Mouse (Mus musculus): ENCODE measurements around the gene Wbp2nl. TPM values are rescaled to one million over a fixed set of nuclear protein-coding genes. Genes with fewer than 3 reads are reported as not detected.
A peak's percentile ranks its signal among the peaks of the same experiment; 100 is the strongest.

The Wbp2nl gene
- total and polyA plus RNA-seq, 3 experiments, result not detected

DNA sequence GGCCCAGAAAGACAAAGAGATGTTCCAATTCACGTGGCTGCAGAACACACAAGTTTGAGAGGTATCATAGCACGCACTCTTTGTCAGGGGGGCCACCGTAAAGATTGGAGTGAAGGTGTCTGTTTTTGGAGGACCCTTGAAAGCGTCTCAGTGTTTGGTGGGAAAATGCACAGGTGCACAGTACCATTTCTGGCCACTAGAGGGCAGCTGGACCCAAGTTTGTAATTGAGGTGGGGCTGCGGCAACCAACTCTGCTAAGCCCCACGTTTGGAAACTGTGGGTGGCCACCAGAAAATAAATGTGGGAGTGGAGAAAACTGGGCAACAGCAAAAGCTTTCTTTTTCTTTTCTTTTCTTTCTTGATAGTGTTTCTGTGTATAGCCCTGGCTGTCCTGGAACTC, 32.4 kb upstream of the Wbp2nl start:
- H3K9ac ChIP-seq (ENCODE audit: insufficient read depth, low read depth), result no peak overlapping the region
- TF ChIP-seq GABPA (IDR thresholded peaks at IDR 0.05; ENCODE audit: insufficient replicate concordance, low read depth, low read length), result no peak
- TF ChIP-seq PAX5 (IDR thresholded peaks at IDR 0.05; ENCODE audit: low read length), result no peak
- peak; percentile 87 for TF ChIP-seq CTCF (conservative IDR thresholded peaks at IDR 0.05 in 1 of 2, IDR thresholded peaks at IDR 0.05 in 1 of 2; ENCODE audit: low read depth in 2 of 2, low read length in 2 of 2)
- TF ChIP-seq BHLHE40 (IDR thresholded peaks at IDR 0.05; ENCODE audit: low read depth, low read length), result no peak
- TF ChIP-seq CHD2 (IDR thresholded peaks at IDR 0.05; ENCODE audit: low read length), result no peak
- 0 out of 2 replicates have a peak, but pooled peaks have one; percentile 22 for TF ChIP-seq IRF4 (IDR thresholded peaks at IDR 0.05; ENCODE audit: low read depth, low read length)
- no peak for TF ChIP-seq POLR2AphosphoS2 (IDR thresholded peaks at IDR 0.05; ENCODE audit: low read depth, low read length)
- no peak for TF ChIP-seq HCFC1 (IDR thresholded peaks at IDR 0.05; ENCODE audit: low read depth, low read length)
- TF ChIP-seq TCF12 (IDR thresholded peaks at IDR 0.05; ENCODE audit: low read depth, low read length), result no peak
- TF ChIP-seq CHD1 (IDR thresholded peaks at IDR 0.05; ENCODE audit: low read depth, low read length), result no peak
- TF ChIP-seq JUN (IDR thresholded peaks at IDR 0.05; ENCODE audit: insufficient read depth, low read depth, low read length), result no peak
- no peak for TF ChIP-seq TBP (conservative IDR thresholded peaks at IDR 0.05; ENCODE audit: low read depth, low read length)
- TF ChIP-seq MEF2A (IDR thresholded peaks at IDR 0.05; ENCODE audit: borderline replicate concordance, low read depth, low read length), result no peak
- peak; percentile 70 for TF ChIP-seq SMC3 (IDR thresholded peaks at IDR 0.05; ENCODE audit: low read depth, low read length)
- TF ChIP-seq USF1 (IDR thresholded peaks at IDR 0.05; ENCODE audit: low read depth, low read length), result no peak
- TF ChIP-seq ZC3H11A (IDR thresholded peaks at IDR 0.05; ENCODE audit: low read depth, low read length), result peak; percentile 21; the same call in 1 of the 2 replicates
- no peak for TF ChIP-seq MAZ (IDR thresholded peaks at IDR 0.05; ENCODE audit: low read depth, low read length)
- TF ChIP-seq RAD21 (IDR thresholded peaks at IDR 0.05; ENCODE audit: low read depth, low read length), result peak; percentile 80
- no peak for TF ChIP-seq ZKSCAN1 (IDR thresholded peaks at IDR 0.05; ENCODE audit: borderline replicate concordance, low read depth, low read length)
- TF ChIP-seq ETS1 (conservative IDR thresholded peaks at IDR 0.05; ENCODE audit: low read depth, low read length), result no peak
- no peak for TF ChIP-seq MAX (IDR thresholded peaks at IDR 0.05; ENCODE audit: low read length)
- TF ChIP-seq SIN3A (IDR thresholded peaks at IDR 0.05; ENCODE audit: low read length), result no peak
- TF ChIP-seq ZNF384 (IDR thresholded peaks at IDR 0.05; ENCODE audit: low read depth, low read length), result no peak
- H3K4me2 ChIP-seq (ENCODE audit: insufficient read depth, low read depth, poor library complexity, severe bottlenecking), result no peak overlapping the region
- H3K27ac ChIP-seq (ENCODE audit: insufficient read depth, low read depth), result no peak overlapping the region
- peaks cover 85% of the 10 kb centered on the region for H3K27me3 ChIP-seq (replicated peaks)
- in situ Hi-C loops (cut with MboI; ENCODE audit: low pct_ligation_motif_present, low pct_unique_long_range_greater_than_20kb, low sequenced_read_pairs), result loop anchor here (25.0 kb wide), 1 partner anchor 821 kb away; the partner anchor contains the start of gene Serhl
- no peaks in the 10 kb centered on the region for H3K9me3 ChIP-seq (replicated peaks; ENCODE audit: low read length)
- no peaks in the 10 kb centered on the region for H3K36me3 ChIP-seq (replicated peaks in 1 of 2; ENCODE audit: control insufficient read depth in 1 of 2, insufficient read depth in 1 of 2, low read length in 1 of 2)
- no peaks in the 10 kb centered on the region for H3K79me2 ChIP-seq (replicated peaks; ENCODE audit: control insufficient read depth, extremely low read depth, insufficient read depth, poor library complexity, severe bottlenecking)
- dilution Hi-C loops (cut with MboI; ENCODE audit: extremely low pct_ligation_motif_present, extremely low pct_unique_long_range_greater_than_20kb, low sequenced_read_pairs), result no loop called here
- no peak overlapping the region for H3K4me3 ChIP-seq (replicated peaks in 1 of 3; ENCODE audit: low read depth in 2 of 3, low read length in 2 of 3, poor library complexity in 1 of 3)
- DNase-seq (ENCODE audit: extremely low read depth), result peak; percentile 49
- no peaks in the 10 kb centered on the region for H3K4me1 ChIP-seq (ENCODE audit: control insufficient read depth in 1 of 2, insufficient read depth in 2 of 2)
